Mouse (Mus musculus): ENCODE measurements around the gene Ifitm6. TPM values are rescaled to one million over a fixed set of nuclear protein-coding genes. Genes with fewer than 3 reads are reported as not detected.

The Ifitm6 gene
- total RNA-seq, 2 experiments from 2014 or later: 25.3 TPM; not detected in 1

DNA sequence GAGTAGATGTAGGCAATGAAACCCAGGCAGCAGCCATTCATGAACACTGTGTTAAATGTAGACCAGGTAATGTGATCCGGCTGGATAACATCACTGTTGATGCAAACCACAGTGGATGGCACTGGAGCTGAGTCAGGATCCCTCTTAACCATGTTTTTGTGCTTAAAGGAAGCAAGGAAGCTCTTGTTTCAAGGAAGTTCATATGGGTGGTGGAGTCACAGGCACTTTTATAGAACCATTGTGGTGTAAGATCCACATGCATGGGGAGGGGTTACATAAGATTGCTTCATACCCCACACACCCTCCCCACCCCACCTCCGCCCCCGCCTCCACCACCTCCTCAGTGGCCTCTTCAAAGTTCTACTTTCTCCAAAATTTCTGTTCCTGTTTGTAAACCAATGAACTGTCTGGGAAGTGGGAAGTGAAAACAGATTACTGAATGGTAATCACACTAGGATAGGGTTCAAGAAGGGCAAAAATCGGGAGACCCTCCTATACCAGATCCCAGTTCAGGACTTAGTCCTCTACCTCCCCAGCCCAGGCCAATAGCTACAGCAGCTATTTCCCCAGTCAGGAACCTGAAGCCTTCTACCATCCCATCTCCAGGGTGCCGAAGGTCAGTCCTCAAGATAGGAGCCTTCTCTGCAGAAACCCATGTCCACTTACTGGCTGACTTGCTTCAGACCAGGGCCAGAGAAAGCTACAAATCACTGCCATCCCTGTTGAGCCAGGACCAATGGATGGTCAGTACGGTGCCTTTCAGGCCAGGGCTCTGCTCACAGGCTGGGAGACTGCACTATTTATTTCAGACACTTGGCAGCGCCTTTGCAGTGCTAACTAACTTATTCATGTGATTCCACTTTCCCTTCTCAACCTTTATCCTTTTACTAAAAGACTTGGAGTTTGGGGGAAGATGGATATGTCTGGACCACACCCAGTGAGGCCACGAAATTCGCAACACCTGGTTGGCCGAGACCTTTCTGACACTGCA is 722 bp downstream of the Ifitm6 start:
- no peak for ATAC-seq (replicated peaks; ENCODE audit: low FRiP score, low TSS enrichment, poor library complexity, severe bottlenecking)

DNA sequence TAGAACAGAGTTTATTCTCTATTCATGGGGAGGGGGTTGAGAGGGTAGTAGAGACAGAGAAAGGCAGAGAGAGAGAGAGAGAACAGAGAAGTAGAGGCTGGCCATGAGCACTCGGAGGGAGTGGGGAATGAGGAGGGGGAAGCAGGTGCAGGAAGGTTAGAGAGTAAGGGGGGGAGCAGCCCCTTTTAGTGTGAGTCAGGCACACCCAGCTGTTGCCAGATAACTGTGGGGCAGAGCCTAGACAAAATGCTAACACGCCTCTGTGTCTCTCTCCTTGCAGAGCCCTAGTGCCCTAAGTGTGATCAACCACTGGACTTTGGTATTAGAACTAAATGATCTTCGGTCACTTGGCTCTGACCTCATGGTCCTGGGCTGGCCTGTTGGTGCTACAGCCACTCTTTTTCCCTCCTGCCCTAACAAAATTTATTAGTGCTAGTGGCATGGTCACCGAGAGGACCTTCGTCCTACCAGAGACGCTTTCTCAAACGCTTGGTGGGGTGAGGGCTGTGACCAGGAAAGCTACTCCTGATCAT is 6.4 kb downstream of the Ifitm6 start:
- no peak for ATAC-seq (replicated peaks; ENCODE audit: low FRiP score, low TSS enrichment, poor library complexity, severe bottlenecking)

DNA sequence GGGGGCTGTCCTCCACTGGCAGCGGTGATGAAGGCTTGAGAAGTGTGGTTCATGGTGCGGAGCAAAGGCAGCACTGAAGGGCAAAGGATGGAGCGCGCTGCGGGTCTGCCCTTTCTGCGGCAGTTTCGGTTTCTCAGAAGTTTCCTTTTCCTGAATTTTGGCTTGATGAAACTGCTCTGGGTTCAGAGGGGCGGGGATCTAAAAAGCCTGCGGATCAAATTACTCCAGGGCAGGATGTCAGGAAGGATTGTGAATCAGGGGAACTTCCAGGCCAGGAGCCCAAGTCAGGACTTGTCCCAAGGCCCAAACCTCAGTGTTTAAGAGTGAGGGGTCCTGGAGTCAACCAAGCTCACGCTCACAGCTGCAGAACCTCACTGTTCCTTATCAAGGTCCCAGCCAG is 7.1 kb downstream of the Ifitm6 start, which contains the start of gene Ifitm3:
Gene Ifitm3, minus strand, starts transcription at position 178 of the 400 bp plus-strand sequence.
- no peak for ATAC-seq (replicated peaks; ENCODE audit: low FRiP score, low TSS enrichment, poor library complexity, severe bottlenecking)

GRCm38 (mm10) chr7:141009665-141010064 is 8.1 kb downstream of the Ifitm6 start:
- no peak for ATAC-seq (replicated peaks; ENCODE audit: low FRiP score, low TSS enrichment, poor library complexity, severe bottlenecking)

- peak; percentile 66 for ATAC-seq (replicated peaks; ENCODE audit: low FRiP score, low TSS enrichment, poor library complexity, severe bottlenecking)
These were observed 8.6 kb downstream of the Ifitm6 start for GRCm38 (mm10) chr7:141008938-141009660.

GRCm38 (mm10) chr7:141008312-141008761 is 9.4 kb downstream of the Ifitm6 start:
- 0 out of 2 replicates have a peak, but pooled peaks have one; percentile 14 for ATAC-seq (replicated peaks; ENCODE audit: low FRiP score, low TSS enrichment, poor library complexity, severe bottlenecking)

- ATAC-seq (replicated peaks; ENCODE audit: low FRiP score, low TSS enrichment, poor library complexity, severe bottlenecking): peak; percentile 45; the same call in 1 of the 2 replicates
These were observed 10.8 kb downstream of the Ifitm6 start for GRCm38 (mm10) chr7:141006914-141007313.

DNA sequence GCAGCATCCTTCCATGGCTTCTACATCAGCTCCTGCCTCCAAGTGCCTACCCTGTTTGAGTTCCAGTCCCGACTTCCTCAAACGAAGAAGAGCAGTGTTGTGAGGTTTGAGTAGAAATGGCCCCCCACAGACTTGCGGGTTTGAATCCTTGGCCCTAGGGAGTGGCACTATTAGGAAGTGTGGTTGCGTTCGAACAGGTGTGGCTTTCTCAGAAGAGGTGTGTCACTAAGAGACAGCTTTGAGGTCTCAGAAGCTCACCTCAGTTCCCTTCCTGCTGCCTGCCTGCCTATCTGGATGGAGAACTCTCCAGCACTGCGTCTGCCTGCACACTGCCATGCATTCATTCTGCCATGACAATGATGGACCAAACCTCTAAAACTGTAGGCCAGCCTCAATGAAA is 11.3 kb downstream of the Ifitm6 start:
- ATAC-seq (replicated peaks; ENCODE audit: low FRiP score, low TSS enrichment, poor library complexity, severe bottlenecking): no peak

GRCm38 (mm10) chr7:141003248-141004010 is 14.3 kb downstream of the Ifitm6 start:
- ATAC-seq (replicated peaks; ENCODE audit: low FRiP score, low TSS enrichment, poor library complexity, severe bottlenecking): no peak

DNA sequence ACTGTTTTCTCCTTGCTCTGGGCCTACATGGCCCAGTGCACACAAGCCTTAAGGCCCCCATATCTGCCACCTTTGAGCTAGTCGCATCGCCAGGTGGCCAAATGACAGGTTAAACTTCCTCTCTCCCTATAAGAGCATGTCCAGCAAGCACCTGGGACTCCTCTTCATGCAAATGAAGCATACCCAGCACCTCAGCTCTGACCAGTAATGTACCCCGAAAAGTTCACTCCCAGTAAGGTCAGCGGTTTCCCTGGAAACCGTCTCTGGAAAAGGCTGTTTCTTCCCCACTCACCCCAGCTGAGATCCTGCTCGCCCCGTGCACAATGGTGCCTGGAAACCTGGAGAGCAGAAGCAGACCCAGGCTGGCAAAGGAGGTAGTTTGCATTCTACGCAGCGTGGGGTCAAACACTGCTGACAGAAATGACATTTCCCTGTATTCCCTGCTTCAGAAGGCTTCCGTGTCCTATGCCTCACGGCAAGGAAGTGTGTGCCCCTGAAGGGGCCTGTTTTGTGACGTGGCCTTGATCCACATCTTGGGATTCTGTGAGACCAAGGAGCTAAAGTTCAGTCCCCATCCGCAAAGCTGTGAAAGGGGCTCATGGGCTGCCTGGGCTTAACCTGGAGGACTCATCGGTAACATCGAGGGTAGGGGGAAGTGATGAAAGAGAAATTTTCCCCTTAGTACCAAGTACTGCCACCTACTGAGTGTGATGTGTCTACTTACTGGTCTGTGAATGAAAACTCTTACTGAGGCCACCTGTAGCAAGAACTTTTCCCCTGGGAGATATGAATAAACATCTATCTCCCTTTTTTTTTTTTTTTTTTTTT is 16.6 kb downstream of the Ifitm6 start:
- no peak for ATAC-seq (replicated peaks; ENCODE audit: low FRiP score, low TSS enrichment, poor library complexity, severe bottlenecking)

DNA sequence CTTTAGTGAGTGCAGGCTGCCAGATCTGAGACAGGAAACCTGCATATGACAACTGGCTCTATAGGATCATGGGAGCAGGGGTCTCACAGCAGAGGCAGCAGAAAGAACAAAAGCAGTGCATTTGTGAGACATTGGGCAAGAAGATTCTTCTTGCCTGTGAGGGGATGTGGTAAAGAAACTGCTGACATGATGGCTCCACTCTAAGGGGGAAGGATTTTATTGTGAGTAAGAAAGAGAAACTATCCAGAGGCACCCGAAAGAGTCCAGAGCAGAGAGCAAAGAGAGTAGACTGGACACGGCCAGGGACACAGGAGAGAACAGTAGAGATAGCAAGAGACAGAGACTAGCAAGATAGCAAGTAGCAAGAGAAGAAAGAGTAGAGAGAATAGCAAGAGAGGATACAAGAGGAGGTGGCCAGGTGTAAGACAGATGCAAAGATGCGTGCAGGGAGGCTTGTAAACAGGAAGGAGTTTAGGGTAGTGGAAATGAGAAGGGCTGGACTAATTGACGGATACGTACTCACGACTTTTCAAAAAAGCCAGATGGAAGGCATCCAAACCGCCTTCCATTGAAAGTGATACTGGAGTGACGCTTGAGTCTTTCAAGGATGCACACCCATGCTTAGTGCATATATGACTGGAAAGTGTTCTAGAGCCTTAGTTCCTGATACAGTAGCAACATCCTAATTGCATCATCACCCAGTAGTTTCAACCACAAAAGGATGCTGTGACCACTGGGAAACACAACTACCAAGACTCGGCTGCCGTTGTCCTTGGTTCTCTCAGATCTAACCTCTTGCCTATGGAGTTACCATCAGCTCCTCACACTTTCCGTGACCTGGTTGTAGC is 18.6 kb downstream of the Ifitm6 start:
- ATAC-seq (replicated peaks; ENCODE audit: low FRiP score, low TSS enrichment, poor library complexity, severe bottlenecking): no peak; the same call in 1 of the 2 replicates

- ATAC-seq (replicated peaks; ENCODE audit: low FRiP score, low TSS enrichment, poor library complexity, severe bottlenecking): no peak
These were observed 19.9 kb downstream of the Ifitm6 start for GRCm38 (mm10) chr7:140997817-140998216.

GRCm38 (mm10) chr7:140991117-140991689 is 26.5 kb downstream of the Ifitm6 start:
- peak; percentile 74 for ATAC-seq (replicated peaks; ENCODE audit: low FRiP score, low TSS enrichment, poor library complexity, severe bottlenecking)

DNA sequence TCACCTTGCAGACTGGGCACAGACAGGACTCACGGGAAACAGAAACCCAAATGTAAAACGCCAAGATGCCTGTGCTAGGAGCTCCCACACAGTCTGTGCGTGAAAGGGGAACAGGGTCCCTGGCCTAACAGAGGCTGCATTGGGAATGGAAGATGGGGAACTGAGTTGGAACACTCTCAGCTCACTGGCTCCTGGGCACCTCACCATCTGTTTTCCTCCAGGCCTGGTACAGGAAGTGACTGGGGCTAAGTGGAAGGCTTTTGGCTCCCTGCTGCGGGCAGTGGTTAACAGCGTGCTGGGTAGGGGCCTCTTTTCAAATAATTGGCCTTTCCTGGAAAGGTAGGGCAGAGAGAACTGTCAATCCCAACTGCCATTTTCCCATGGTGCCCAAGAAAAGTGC is 27.1 kb downstream of the Ifitm6 start:
- peak; percentile 26; the same call in 1 of the 2 replicates for ATAC-seq (replicated peaks; ENCODE audit: low FRiP score, low TSS enrichment, poor library complexity, severe bottlenecking)

GRCm38 (mm10) chr7:140990185-140990584 is 27.5 kb downstream of the Ifitm6 start:
- 0 out of 2 replicates have a peak, but pooled peaks have one; percentile 4 for ATAC-seq (replicated peaks; ENCODE audit: low FRiP score, low TSS enrichment, poor library complexity, severe bottlenecking)

DNA sequence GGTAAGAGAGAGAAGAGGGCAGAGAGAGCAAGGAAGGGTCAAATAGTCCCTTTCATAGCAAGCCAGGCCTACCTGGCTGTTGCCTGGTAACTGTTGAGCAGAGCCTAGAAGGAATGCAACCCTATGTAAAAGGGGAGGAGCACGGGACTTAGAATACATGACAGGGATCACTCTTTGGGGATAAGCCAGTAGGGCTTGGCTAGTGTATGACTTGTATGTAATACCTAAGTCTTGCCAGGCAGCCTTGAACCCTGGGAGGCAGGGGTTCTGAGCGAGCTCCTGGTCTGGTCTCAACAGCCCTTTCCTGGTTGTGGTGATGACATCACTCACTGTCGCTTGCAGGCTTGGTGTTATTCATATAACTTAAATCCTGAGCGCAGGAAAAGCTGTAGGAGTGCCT is 28.7 kb downstream of the Ifitm6 start:
- ATAC-seq (replicated peaks; ENCODE audit: low FRiP score, low TSS enrichment, poor library complexity, severe bottlenecking): no peak
